Mouse (Mus musculus) stomach, postnatal 0 days (tissue): ENCODE measurements at regions not wholly inside any gene's neighbourhood (a gene's known extent, or its start where the extent isn't known, plus 50 kb on each side); places are given as distances from the start of the nearest gene placed in this dataset.
A peak's percentile ranks its signal among the peaks of the same experiment; 100 is the strongest.
"Not testable (repeated sequence)": the region's sequence is repeated elsewhere in the genome, so short reads cannot be mapped to it uniquely, and the experiment has no call there.

Experiments
- ATAC-seq: fragments of 200-750 bp; cut with Nextera tagmentation; 2 replicates; pipeline ENCODE4 v1.8.0; 2017; ENCODE audit not compliant: low FRiP score, low TSS enrichment
- DNase-seq: peaks from one replicate; pipeline ENCODE4 v3.0.0-alpha.2; 2016; ENCODE audit warnings: low spot score
- H3K27ac ChIP-seq: fragments of 300-500 bp; sonication (generic); replicated peaks from 2 replicates; pipeline ENCODE4 v1.5.1; 2014; ENCODE audit warnings: mild to moderate bottlenecking, control low read depth
- H3K27me3 ChIP-seq: fragments of 300-500 bp; sonication (generic); 2 replicates; pipeline ENCODE4 v1.6.1; 2014; ENCODE audit warnings: low read length; ENCODE audit not compliant: control insufficient read depth, insufficient read depth
- H3K36me3 ChIP-seq: fragments of 300-500 bp; sonication (generic); 2 replicates; pipeline ENCODE4 v1.6.1; 2014; ENCODE audit warnings: low read length, mixed read lengths; ENCODE audit not compliant: control insufficient read depth, insufficient read depth
- H3K4me1 ChIP-seq: fragments of 300-500 bp; sonication (generic); replicated peaks from 2 replicates; pipeline ENCODE4 v1.6.1; 2014; ENCODE audit warnings: antibody characterized with exemption; ENCODE audit not compliant: control insufficient read depth, insufficient read depth
- H3K4me2 ChIP-seq: fragments of 300-500 bp; sonication (generic); replicated peaks from 2 replicates; pipeline ENCODE4 v1.6.1; 2014; ENCODE audit warnings: low read depth, mild to moderate bottlenecking, control low read depth, moderate library complexity
- H3K4me3 ChIP-seq: fragments of 300-500 bp; sonication (generic); 2 replicates; pipeline ENCODE4 v1.5.1; 2014; ENCODE audit warnings: low read depth, low read length, control low read depth
- H3K9ac ChIP-seq: fragments of 300-500 bp; sonication (generic); 2 replicates; pipeline ENCODE4 v1.6.1; 2014; ENCODE audit warnings: mild to moderate bottlenecking, low read length, control low read depth, mixed read lengths
- H3K9me3 ChIP-seq: fragments of 300-500 bp; sonication (generic); 2 replicates; pipeline ENCODE4 v1.6.1; 2016; ENCODE audit warnings: low read length; ENCODE audit not compliant: control insufficient read depth
- CTCF ChIP-seq: IDR thresholded peaks from 2 replicates; pipeline ENCODE4 v1.5.1; 2016; ENCODE audit warnings: antibody characterized with exemption, low read depth, mild to moderate bottlenecking, moderate library complexity
- EP300 ChIP-seq: optimal IDR thresholded peaks from 2 replicates; pipeline ENCODE3; 2016; ENCODE audit warnings: antibody characterized with exemption
- WGBS: fragments of 180-500 bp; shearing (Covaris S2); extraction: QIAGEN DNeasy Blood & Tissue Kit; methylation state at CpG from one replicate; pipeline ENCODE4 v1.1.7; 2014; 5-methylcytosine and 5-hydroxymethylcytosine counted together

- 72% methylated on average over 11 of the region's 11 CpGs for WGBS
- ATAC-seq (no peak), DNase-seq (no peak)
- H3K27me3 ChIP-seq, result no peaks in the 10 kb centered on the region
- H3K4me2 ChIP-seq, result no peak overlapping the region
- H3K36me3 ChIP-seq, result no peaks in the 10 kb centered on the region
- TF ChIP-seq EP300 (no peak), CTCF (no peak)
- H3K9me3 ChIP-seq, result no peaks in the 10 kb centered on the region
- no peak overlapping the region for H3K27ac ChIP-seq
- H3K4me1 ChIP-seq, result no peaks in the 10 kb centered on the region
- no peak overlapping the region for H3K9ac ChIP-seq
- H3K4me3 ChIP-seq, result no peak overlapping the region
These were observed 128.7 kb upstream of the Daam1 start for GRCm38 (mm10) chr12:71702181-71702580.

- no peaks in the 10 kb centered on the region for H3K36me3 ChIP-seq
- ATAC-seq (no peak), DNase-seq (no peak)
- TF ChIP-seq CTCF, result no peak
- H3K27ac ChIP-seq, result no peak overlapping the region
- H3K9me3 ChIP-seq, result no peaks in the 10 kb centered on the region
- H3K4me1 ChIP-seq, result no peaks in the 10 kb centered on the region
- WGBS, result 84% methylated on average over 13 of the region's 13 CpGs
- H3K4me3 ChIP-seq, result no peak overlapping the region
- no peak overlapping the region for H3K4me2 ChIP-seq
- H3K27me3 ChIP-seq, result no peaks in the 10 kb centered on the region
- H3K9ac ChIP-seq, result no peak overlapping the region
These were observed 127.6 kb upstream of the Daam1 start for GRCm38 (mm10) chr12:71703146-71703902.

GRCm38 (mm10) chr12:71704431-71704830 is 126.4 kb upstream of the Daam1 start:
- Histone ChIP-seq H3K27ac (no peak overlapping the region), H3K4me3 (no peak overlapping the region), H3K27me3 (no peaks in the 10 kb centered on the region), H3K4me2 (no peak overlapping the region), H3K9me3 (no peaks in the 10 kb centered on the region), H3K9ac (no peak overlapping the region), H3K36me3 (no peaks in the 10 kb centered on the region), H3K4me1 (no peaks in the 10 kb centered on the region)
- DNase-seq (no peak), ATAC-seq (no peak)
- TF ChIP-seq EP300 (no peak), CTCF (no peak)
- 75% methylated on average over 6 of the region's 6 CpGs for WGBS

- ATAC-seq (no peak), DNase-seq (peak; percentile 71)
- H3K4me2 ChIP-seq, result no peak overlapping the region
- H3K27me3 ChIP-seq, result no peaks in the 10 kb centered on the region
- whole genome bisulfite sequencing, result 21% methylated on average over 10 of the region's 10 CpGs
- no peak overlapping the region for H3K4me3 ChIP-seq
- no peaks in the 10 kb centered on the region for H3K36me3 ChIP-seq
- no peaks in the 10 kb centered on the region for H3K9me3 ChIP-seq
- TF ChIP-seq CTCF (peak; percentile 98), EP300 (no peak)
- H3K4me1 ChIP-seq, result no peaks in the 10 kb centered on the region
- H3K9ac ChIP-seq, result no peak overlapping the region
- no peak overlapping the region for H3K27ac ChIP-seq
These were observed 123.0 kb upstream of the Daam1 start for GRCm38 (mm10) chr12:71707727-71708369.

GRCm38 (mm10) chr12:71714606-71715005 is 116.3 kb upstream of the Daam1 start:
- 72% methylated on average over 7 of the region's 7 CpGs for WGBS
- Histone ChIP-seq H3K27ac (no peak overlapping the region), H3K27me3 (no peaks in the 10 kb centered on the region), H3K4me3 (no peak overlapping the region), H3K4me2 (no peak overlapping the region), H3K4me1 (no peaks in the 10 kb centered on the region), H3K36me3 (no peaks in the 10 kb centered on the region), H3K9me3 (no peaks in the 10 kb centered on the region), H3K9ac (no peak overlapping the region)
- no peak for TF ChIP-seq EP300
- TF ChIP-seq CTCF, result no peak
- no peak for ATAC-seq
- DNase-seq, result no peak

GRCm38 (mm10) chr12:71718412-71718811 is 112.5 kb upstream of the Daam1 start:
- H3K4me2 ChIP-seq, H3K9me3 ChIP-seq, H3K9ac ChIP-seq, H3K4me3 ChIP-seq, H3K36me3 ChIP-seq, H3K27me3 ChIP-seq, DNase-seq, ATAC-seq, H3K27ac ChIP-seq, H3K4me1 ChIP-seq: not testable (repeated sequence)
- 62% methylated on average over 12 of the region's 12 CpGs for WGBS
